Mouse (Mus musculus): Measurements from ENCODE around the gene Asb13.

Gene Asb13

GRCm38 (mm10) chr13:3664241-3664640 lies 30.4 kb downstream of the Asb13 start:
- in situ Hi-C loops (cut with MboI, MseI), result loop anchor here in 1 of 2 experiments (10.0 kb wide), 1 partner anchor 211 kb away; no protein-coding TSS in a partner anchor

DNA sequence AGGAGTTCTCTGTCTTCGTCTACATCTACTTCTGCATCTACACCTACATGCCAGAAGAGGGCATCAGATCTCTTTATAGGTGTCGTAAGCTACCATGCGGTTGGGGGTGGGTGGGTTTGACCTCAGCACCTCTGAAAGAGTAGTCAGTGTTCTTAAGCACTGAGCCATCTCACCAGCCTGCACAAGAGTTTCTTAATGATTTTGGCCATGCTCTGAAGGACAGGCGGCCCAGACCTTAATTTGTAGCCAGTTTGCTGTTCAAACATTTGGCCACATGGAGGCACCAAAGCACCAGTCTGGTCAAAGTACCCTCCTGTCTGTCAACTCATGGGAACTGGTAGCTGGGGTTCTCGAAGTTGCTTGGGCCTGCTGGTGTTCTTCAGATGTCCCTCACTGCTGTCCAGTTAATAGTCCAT lies 31.5 kb downstream of the Asb13 start:
- in situ Hi-C loops (cut with MboI, MseI), result loop anchor here (5.0 to 10.0 kb wide), 3 partner anchors 209 to 337 kb away; no protein-coding TSS in a partner anchor

DNA sequence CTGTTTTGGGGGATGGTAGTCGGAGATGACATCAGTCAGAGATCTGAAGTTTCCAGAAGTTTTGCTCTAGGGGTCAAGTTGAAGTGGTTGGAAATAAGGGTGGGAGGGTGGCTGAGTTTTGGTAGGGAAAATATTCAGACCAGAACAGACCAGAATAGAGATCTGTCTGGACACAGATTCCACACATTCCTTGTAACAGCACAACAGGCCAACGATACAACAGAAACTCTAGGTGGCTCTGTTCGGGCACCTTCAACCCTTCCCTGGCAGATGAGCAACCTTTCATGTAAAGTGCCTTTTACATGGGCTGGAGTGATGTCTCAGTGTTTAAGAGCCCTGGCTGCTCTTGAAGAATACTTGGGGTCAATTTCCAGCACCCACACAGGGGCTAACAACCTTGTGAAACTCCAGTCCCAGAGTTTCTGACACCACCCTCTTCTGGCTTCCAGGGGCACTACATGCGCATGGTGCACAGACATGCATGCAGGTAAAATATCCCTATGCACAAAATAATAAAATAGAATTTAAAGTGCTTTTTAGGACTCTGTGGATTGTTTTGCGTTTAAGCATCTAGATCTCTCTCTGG lies 33.5 kb downstream of the Asb13 start:
- in situ Hi-C loops (cut with MboI, MseI), result loop anchor here (5.0 to 10.0 kb wide), 3 partner anchors 207 to 335 kb away; no protein-coding TSS in a partner anchor

DNA sequence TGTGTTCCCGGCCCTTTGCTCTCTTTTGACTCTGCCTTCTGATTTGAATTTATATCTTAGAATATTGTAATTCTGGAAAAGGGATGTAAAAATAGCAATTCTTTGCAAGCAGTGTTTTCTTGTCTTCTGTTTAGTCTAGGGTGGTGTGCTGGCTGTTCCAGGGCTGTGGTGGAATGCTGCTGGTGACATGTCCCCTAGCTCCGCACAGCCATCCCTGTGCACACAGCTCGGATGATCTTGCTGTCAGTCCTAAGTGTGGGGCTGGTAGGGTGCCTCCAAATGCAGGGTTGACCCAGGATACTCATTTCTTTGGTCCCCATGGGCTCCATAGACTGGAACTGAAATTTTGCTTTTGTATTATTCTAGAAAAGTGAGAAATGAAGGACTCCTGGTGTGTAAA lies 34.2 kb downstream of the Asb13 start:
- in situ Hi-C loops (cut with MboI, MseI), result loop anchor here (5.0 to 10.0 kb wide), 3 partner anchors 207 to 334 kb away; no protein-coding TSS in a partner anchor

- in situ Hi-C loops (cut with MboI, MseI), result loop anchor here (5.0 to 10.0 kb wide), 3 partner anchors 205 to 333 kb away; no protein-coding TSS in a partner anchor
These were observed 35.8 kb downstream of the Asb13 start for GRCm38 (mm10) chr13:3669611-3670010.

GRCm38 (mm10) chr13:3670039-3670438 lies 36.2 kb downstream of the Asb13 start:
- in situ Hi-C loops (cut with MboI, MseI), result no loop called here

DNA sequence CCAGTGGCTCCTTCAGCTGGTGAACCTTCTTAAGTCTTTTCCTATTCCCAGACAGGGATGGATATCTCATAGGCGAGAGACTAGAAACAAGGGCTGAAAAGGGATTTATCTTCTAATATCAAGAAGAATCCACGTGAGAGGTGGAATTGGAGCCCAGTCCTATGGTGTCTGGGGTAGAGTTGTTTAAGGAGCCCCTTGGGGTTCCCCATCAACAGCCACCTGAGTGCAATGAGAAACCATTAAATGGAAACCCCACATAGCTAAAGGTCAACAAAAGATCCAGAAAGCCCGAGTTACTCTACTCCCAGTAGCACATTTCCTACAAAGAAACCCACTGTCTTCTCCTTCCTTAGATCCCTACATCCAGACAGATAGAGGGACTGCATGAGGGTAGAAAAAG lies 39.3 kb downstream of the Asb13 start:
- in situ Hi-C loops (cut with MboI, MseI), result no loop called here

GRCm38 (mm10) chr13:3673622-3674021 lies 39.8 kb downstream of the Asb13 start:
- in situ Hi-C loops (cut with MboI, MseI), result no loop called here

GRCm38 (mm10) chr13:3675855-3676254 lies 42.0 kb downstream of the Asb13 start:
- in situ Hi-C loops (cut with MboI, MseI), result no loop called here

- in situ Hi-C loops (cut with MboI, MseI), result no loop called here
These were observed 45.3 kb downstream of the Asb13 start for GRCm38 (mm10) chr13:3679098-3679497.

- in situ Hi-C loops (cut with MboI, MseI), result no loop called here
These were observed 52.5 kb downstream of the Asb13 start for GRCm38 (mm10) chr13:3686306-3686705.

- in situ Hi-C loops (cut with MboI, MseI), result no loop called here
These were observed 60.9 kb downstream of the Asb13 start for GRCm38 (mm10) chr13:3694599-3695343.

- in situ Hi-C loops (cut with MboI, MseI), result no loop called here
These were observed 63.3 kb downstream of the Asb13 start for GRCm38 (mm10) chr13:3696977-3697735.

DNA sequence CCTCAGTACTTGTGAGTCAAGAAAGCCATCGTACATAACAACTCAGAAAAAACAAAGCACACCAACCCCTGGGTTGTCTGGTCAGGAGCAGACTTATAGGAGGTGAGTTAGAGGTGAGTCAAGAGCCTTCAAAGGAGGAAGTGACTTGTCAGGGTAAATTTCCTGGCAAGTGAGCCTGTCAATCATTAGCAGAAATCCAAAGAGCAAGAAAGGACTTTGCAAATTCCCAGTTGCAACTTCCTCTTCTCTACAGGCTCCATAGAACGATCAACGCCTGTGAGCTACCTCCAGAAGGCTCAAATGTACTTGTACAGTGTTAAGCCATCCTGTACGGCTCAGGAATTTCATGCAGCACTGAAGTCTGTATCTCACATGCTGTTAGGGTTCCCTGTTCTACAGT lies 66.9 kb downstream of the Asb13 start:
- in situ Hi-C loops (cut with MboI, MseI), result no loop called here

Measured in T-helper 17 cell (primary cell).